11 mouse cellular contexts compared by ENCODE assay signal in genomic region chr6:143592490-143592889, GRCm38 (mm10).
A peak's percentile ranks its signal among the peaks of the same experiment; 100 is the strongest.
DNase-seq lines count a peak whose midpoint lies in the region; ATAC-seq and TF ChIP-seq lines count a peak whose summit lies in the region.
"Had no signal": no experiment of that assay in that cellular context is flagged by ENCODE, and none has a peak within 500 bp of the region (broad histone marks: within the 10 kb centered on the region; RNA-seq: fewer than 3 reads in every experiment).

No protein-coding gene starts in this region.

- CTCF ChIA-PET in Patski (lab: Charles Lee), result no interaction called here

- in situ Hi-C loops in Patski (cut with MboI; ENCODE audit: low pct_unique_long_range_greater_than_20kb), result no loop called here

- H3K9ac ChIP-seq in midbrain, postnatal 0 days (replicated peaks; ENCODE audit: low read length, poor library complexity, severe bottlenecking), result no peak overlapping the region

- no peaks in the 10 kb centered on the region for H3K27me3 ChIP-seq in midbrain, postnatal 0 days (ENCODE audit: insufficient read depth, low read length)
- no peaks in the 10 kb centered on the region for H3K27me3 ChIP-seq in midbrain, embryonic 10.5 days (ENCODE audit: low read depth, poor library complexity, severe bottlenecking)
- H3K27me3 ChIP-seq in Patski, result peaks cover 10% of the 10 kb centered on the region

- no peak overlapping the region for H3K4me2 ChIP-seq in midbrain, postnatal 0 days (ENCODE audit: low read depth, low read length, poor library complexity, severe bottlenecking)

- H3K4me3 ChIP-seq in midbrain, postnatal 0 days (ENCODE audit: low read depth, low read length), result no peak overlapping the region
- H3K4me3 ChIP-seq in midbrain, embryonic 10.5 days, result no peak overlapping the region

- ATAC-seq in midbrain, postnatal 0 days (ENCODE audit: low FRiP score), result no peak
- no peak for ATAC-seq in Patski
- 0 out of 2 replicates have a peak, but pooled peaks have one; percentile 65 for ATAC-seq in megakaryocyte-erythroid progenitor cell, adult 5-6 weeks (replicated peaks; ENCODE audit: low FRiP score, low TSS enrichment, poor library complexity, severe bottlenecking)
- ATAC-seq in frontal cortex, adult (ENCODE audit: low TSS enrichment), result no peak

- TF ChIP-seq CTCF in midbrain, postnatal 0 days (IDR thresholded peaks at IDR 0.05), result peak; percentile 28; the same call in 1 of the 2 replicates
- TF ChIP-seq CTCF in Patski (IDR thresholded peaks at IDR 0.05), result peak; percentile 18

- POLR2A ChIA-PET in Patski (lab: Charles Lee), result no interaction called here

- peak; percentile 14 to 31 for DNase-seq in kidney, postnatal 4 days
- DNase-seq in kidney, postnatal 14 days, result no peak
- DNase-seq in midbrain, postnatal 0 days (ENCODE audit: low spot score), result no peak
- DNase-seq in midbrain, embryonic 10.5 days (ENCODE audit: low spot score), result no peak
- DNase-seq in Patski (ENCODE audit: low read depth, low spot score), result no peak
- DNase-seq: cerebellum, adult 9-10 months; heart, adult 18-20 months; right cerebral cortex, postnatal 25 days had no signal

- no peaks in the 10 kb centered on the region for H3K4me1 ChIP-seq in midbrain, postnatal 0 days (ENCODE audit: insufficient read depth, low read length)
- H3K4me1 ChIP-seq in midbrain, embryonic 10.5 days, result no peaks in the 10 kb centered on the region

- WGBS in midbrain, postnatal 0 days, result 87% methylated on average over 3 of the region's 3 CpGs
- 84% methylated on average over 3 of the region's 3 CpGs for WGBS in midbrain, embryonic 10.5 days

- H3K9me3 ChIP-seq in midbrain, postnatal 0 days (ENCODE audit: low read length), result no peaks in the 10 kb centered on the region
- no peaks in the 10 kb centered on the region for H3K9me3 ChIP-seq in midbrain, embryonic 10.5 days (replicated peaks)

- H3K36me3 ChIP-seq in midbrain, postnatal 0 days (ENCODE audit: insufficient read depth, low read length), result no peaks in the 10 kb centered on the region
- no peaks in the 10 kb centered on the region for H3K36me3 ChIP-seq in midbrain, embryonic 10.5 days
- H3K36me3 ChIP-seq: G1E had no signal

- H3K27ac ChIP-seq in midbrain, postnatal 0 days (ENCODE audit: low read depth, low read length), result no peak overlapping the region
- no peak overlapping the region for H3K27ac ChIP-seq in midbrain, embryonic 10.5 days (replicated peaks)

Comparison
In these comparisons a context has a peak if more than half of its experiments do, and no peak if none do; other contexts are left out.
1. DNase-seq: peak in kidney, postnatal 4 days (2 of 2); none in kidney, postnatal 14 days (single experiment), midbrain, postnatal 0 days (single experiment), midbrain, embryonic 10.5 days (single experiment) and Patski (single experiment).